9 mouse cellular contexts compared by ENCODE assay signal in the genomic region with DNA sequence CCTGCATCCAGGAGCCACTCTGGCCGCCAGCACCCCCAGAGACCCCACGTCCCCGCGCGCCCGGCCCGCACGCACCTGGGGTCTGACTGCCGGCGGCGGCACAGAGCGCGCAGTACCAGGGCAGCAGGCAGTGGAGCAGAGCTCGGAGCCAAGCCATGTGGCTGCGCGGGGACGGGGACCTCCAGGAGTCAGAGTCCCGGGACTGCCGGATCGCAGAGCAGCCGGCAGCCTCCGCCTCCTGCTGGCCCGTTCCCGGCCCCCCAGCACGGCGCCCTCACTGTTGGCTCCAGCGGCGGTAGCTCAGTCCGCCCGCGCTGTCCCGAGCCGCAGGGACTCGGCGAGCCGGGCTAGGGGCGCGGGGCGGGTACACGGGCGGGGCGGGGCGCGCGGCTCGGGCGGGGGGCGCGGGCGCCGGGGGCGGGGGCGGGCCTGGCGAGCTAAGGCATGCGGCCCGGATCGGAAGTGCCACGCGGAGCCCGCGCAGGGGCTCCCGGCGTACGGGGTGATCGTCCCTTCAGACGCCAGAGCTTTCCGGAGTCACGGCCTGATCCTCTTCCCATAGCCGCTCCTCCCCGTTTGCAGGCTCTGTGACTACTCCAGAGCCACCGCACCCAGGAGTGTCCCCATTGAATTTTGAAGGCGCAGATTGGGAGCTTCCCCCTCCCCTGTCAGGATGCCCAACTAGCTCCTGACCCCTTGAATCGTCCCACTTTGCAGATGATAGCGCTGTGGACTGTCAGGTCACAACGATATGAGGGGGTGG. TPM values are rescaled to one million over a fixed set of nuclear protein-coding genes. Genes with fewer than 3 reads are reported as not detected.
A peak's percentile ranks its signal among the peaks of the same experiment; 100 is the strongest.
DNase-seq lines count a peak whose midpoint lies in the region; ATAC-seq and TF ChIP-seq lines count a peak whose summit lies in the region.
"Had no signal": no experiment of that assay in that cellular context is flagged by ENCODE, and none has a peak within 500 bp of the region (broad histone marks: within the 10 kb centered on the region; RNA-seq: fewer than 3 reads in every experiment).

A gene (minus strand): TSS at position 358 of the 763 bp plus-strand sequence.

- H3K27me3 ChIP-seq in forebrain, embryonic 12.5 days: peaks cover 42% of the 10 kb centered on the region
- H3K27me3 ChIP-seq in hindbrain, embryonic 15.5 days: peaks cover 11% of the 10 kb centered on the region
- peaks cover 4% of the 10 kb centered on the region; the same call in 1 of the 2 replicates for H3K27me3 ChIP-seq in lung, embryonic 16.5 days (ENCODE audit: control insufficient read depth, insufficient read depth, low read depth, low read length)
- no peaks in the 10 kb centered on the region for H3K27me3 ChIP-seq in stomach, embryonic 16.5 days (ENCODE audit: control insufficient read depth, insufficient read depth, low read length)

- H3K4me2 ChIP-seq in forebrain, embryonic 12.5 days: peak within 1 kb of the TSS; percentile 98
- peak within 1 kb of the TSS; percentile 93 for H3K4me2 ChIP-seq in hindbrain, embryonic 15.5 days
- H3K4me2 ChIP-seq in lung, embryonic 16.5 days (ENCODE audit: low read depth, low read length): peak within 1 kb of the TSS; percentile 96
- peak within 1 kb of the TSS; percentile 88 for H3K4me2 ChIP-seq in stomach, embryonic 16.5 days (ENCODE audit: low read depth, low read length)

- in situ Hi-C loops in ES-E14 (cut with MboI; ENCODE audit: low sequenced_read_pairs in 2 of 2, unreplicated experiment in 2 of 2): no loop called here

- DNase-seq in cerebellum, postnatal 25 days: peak; percentile 36 to 42
- DNase-seq in cerebellum, adult 11-12 months: no peak
- DNase-seq in ES-E14 (ENCODE audit: low read depth, low spot score): no peak
- no peak for DNase-seq in cerebellum, adult 9-11 months

- H3K4me3 ChIP-seq in ES-E14 (ENCODE audit: insufficient read depth in 1 of 2, low read depth in 1 of 2, low read length in 2 of 2, poor library complexity in 1 of 2, severe bottlenecking in 1 of 2): peak within 1 kb of the TSS; percentile 77 to 87
- H3K4me3 ChIP-seq in forebrain, embryonic 12.5 days (replicated peaks): peak within 1 kb of the TSS; percentile 57
- peak within 1 kb of the TSS; percentile 45 for H3K4me3 ChIP-seq in hindbrain, embryonic 15.5 days
- peak within 1 kb of the TSS; percentile 52 for H3K4me3 ChIP-seq in lung, embryonic 16.5 days (ENCODE audit: low read length)
- peak within 1 kb of the TSS; percentile 61 for H3K4me3 ChIP-seq in stomach, embryonic 16.5 days (replicated peaks; ENCODE audit: low read length)

- WGBS in forebrain, embryonic 12.5 days: 2% methylated on average over 52 of the region's 75 CpGs
- WGBS in hindbrain, embryonic 15.5 days: under 1% methylated on average over 60 of the region's 75 CpGs
- 1% methylated on average over 48 of the region's 75 CpGs for WGBS in lung, embryonic 16.5 days
- WGBS in stomach, embryonic 16.5 days: 1% methylated on average over 74 of the region's 75 CpGs

- peaks cover 5 to 11% of the 10 kb centered on the region in 2 experiments; a peak in 3 of 4 replicates for H3K4me1 ChIP-seq in ES-E14 (ENCODE audit: control insufficient read depth in 2 of 2, insufficient read depth in 2 of 2, low read length in 2 of 2, poor library complexity in 1 of 2)
- peaks cover 15% of the 10 kb centered on the region for H3K4me1 ChIP-seq in forebrain, embryonic 12.5 days
- H3K4me1 ChIP-seq in hindbrain, embryonic 15.5 days (replicated peaks): peaks cover 20% of the 10 kb centered on the region
- peaks cover 18% of the 10 kb centered on the region for H3K4me1 ChIP-seq in lung, embryonic 16.5 days (replicated peaks; ENCODE audit: control insufficient read depth, insufficient read depth, low read length)
- H3K4me1 ChIP-seq in stomach, embryonic 16.5 days (ENCODE audit: control insufficient read depth, insufficient read depth, low read length): peaks cover 11% of the 10 kb centered on the region; the same call in 1 of the 2 replicates

- ATAC-seq in forebrain, embryonic 12.5 days (ENCODE audit: low FRiP score): peak; percentile 70
- peak; percentile 54; the same call in 1 of the 2 replicates for ATAC-seq in hindbrain, embryonic 15.5 days (ENCODE audit: low FRiP score, low read depth)
- peak; percentile 72 for ATAC-seq in lung, embryonic 16.5 days (ENCODE audit: low read depth)
- ATAC-seq in stomach, embryonic 16.5 days (ENCODE audit: insufficient read depth, low FRiP score): peak; percentile 54; the same call in 1 of the 2 replicates

- peak within 1 kb of the TSS; percentile 89 for H3K9ac ChIP-seq in ES-E14 (ENCODE audit: insufficient read depth, low read depth, low read length, poor library complexity, severe bottlenecking)
- peak within 1 kb of the TSS; percentile 68 for H3K9ac ChIP-seq in forebrain, embryonic 12.5 days
- H3K9ac ChIP-seq in hindbrain, embryonic 15.5 days: peak within 1 kb of the TSS; percentile 25
- peak within 1 kb of the TSS; percentile 76 for H3K9ac ChIP-seq in lung, embryonic 16.5 days (ENCODE audit: low read length)
- H3K9ac ChIP-seq in stomach, embryonic 16.5 days (ENCODE audit: low read length): peak within 1 kb of the TSS; percentile 80

- peaks cover 2% of the 10 kb centered on the region; the same call in 1 of the 2 replicates for H3K36me3 ChIP-seq in ES-E14 (ENCODE audit: control insufficient read depth, insufficient read depth, low read length, poor library complexity, severe bottlenecking)
- H3K36me3 ChIP-seq in forebrain, embryonic 12.5 days (replicated peaks): no peaks in the 10 kb centered on the region
- H3K36me3 ChIP-seq in hindbrain, embryonic 15.5 days: no peaks in the 10 kb centered on the region
- no peaks in the 10 kb centered on the region for H3K36me3 ChIP-seq in lung, embryonic 16.5 days (ENCODE audit: control insufficient read depth, insufficient read depth, low read length)
- no peaks in the 10 kb centered on the region for H3K36me3 ChIP-seq in stomach, embryonic 16.5 days (ENCODE audit: control insufficient read depth, insufficient read depth, low read length)

- no peaks in the 10 kb centered on the region for H3K9me3 ChIP-seq in ES-E14 (ENCODE audit: control insufficient read depth, insufficient read depth, low read depth, low read length)
- H3K9me3 ChIP-seq in forebrain, embryonic 12.5 days: no peaks in the 10 kb centered on the region
- no peaks in the 10 kb centered on the region for H3K9me3 ChIP-seq in hindbrain, embryonic 15.5 days
- no peaks in the 10 kb centered on the region for H3K9me3 ChIP-seq in lung, embryonic 16.5 days (ENCODE audit: control insufficient read depth, low read length)
- H3K9me3 ChIP-seq in stomach, embryonic 16.5 days (replicated peaks; ENCODE audit: control insufficient read depth, low read length): no peaks in the 10 kb centered on the region

- H3K27ac ChIP-seq in ES-E14 (ENCODE audit: insufficient read depth, low read depth, low read length, poor library complexity, severe bottlenecking): no peak within 1 kb of the TSS
- H3K27ac ChIP-seq in forebrain, embryonic 12.5 days: no peak within 1 kb of the TSS
- H3K27ac ChIP-seq in hindbrain, embryonic 15.5 days (replicated peaks): no peak within 1 kb of the TSS
- H3K27ac ChIP-seq in lung, embryonic 16.5 days (ENCODE audit: low read length): peak within 1 kb of the TSS; percentile 50
- H3K27ac ChIP-seq in stomach, embryonic 16.5 days (ENCODE audit: low read length): peak within 1 kb of the TSS; percentile 44; the same call in 1 of the 2 replicates

TF ChIP-seq in ES-E14, 5 proteins besides CTCF, POLR2A, EP300 and RAD21:
- TF ChIP-seq MAFK (IDR thresholded peaks at IDR 0.05; ENCODE audit: insufficient read depth, low read depth, low read length): no peak
- TF ChIP-seq HCFC1 (IDR thresholded peaks at IDR 0.05; ENCODE audit: borderline replicate concordance, insufficient read depth, low read length): no peak
- no peak for TF ChIP-seq CHD2 (IDR thresholded peaks at IDR 0.05; ENCODE audit: low read depth, low read length)
- TF ChIP-seq ZC3H11A (IDR thresholded peaks at IDR 0.05; ENCODE audit: borderline replicate concordance, low read depth, low read length): no peak
- no peak for TF ChIP-seq ZNF384 (IDR thresholded peaks at IDR 0.05; ENCODE audit: low read depth, low read length)

RNA-seq across cellular contexts. Expression of the gene that starts here (rescaled TPM):
- total RNA-seq in ES-E14 (2012; rRNA removed): 7.4 and 22.9 TPM in 2 replicates
- polyA plus RNA-seq in forebrain, embryonic 12.5 days (2016; fragmentation: Nextera tagmentation; extraction: Ambion mirVana): 0.36 and 0.45 TPM in 2 replicates
- 0.26 and 0.35 TPM in 2 replicates for polyA plus RNA-seq in hindbrain, embryonic 15.5 days (2015; fragmentation: Nextera tagmentation; extraction: Ambion mirVana)
- polyA plus RNA-seq in lung, embryonic 16.5 days (2015; fragmentation: Nextera tagmentation; extraction: Ambion mirVana): 2.6 and 2.7 TPM in 2 replicates
- 1.6 and 1.8 TPM in 2 replicates for polyA plus RNA-seq in stomach, embryonic 16.5 days (2015; fragmentation: Nextera tagmentation; extraction: Ambion mirVana)
- total RNA-seq: MEL had no signal

Comparison
In these comparisons a context has a peak if more than half of its experiments do, and no peak if none do; other contexts are left out.
1. DNase-seq: peak in cerebellum, postnatal 25 days (2 of 2); none in cerebellum, adult 11-12 months (single experiment), ES-E14 (single experiment) and cerebellum, adult 9-11 months (single experiment).
2. Peak in ATAC-seq, H3K4me3 ChIP-seq, H3K9ac ChIP-seq and H3K4me2 ChIP-seq in forebrain, embryonic 12.5 days; RNA of the gene not detected or under 1 TPM.
3. Peak in ATAC-seq, H3K4me3 ChIP-seq, H3K9ac ChIP-seq and H3K4me2 ChIP-seq in hindbrain, embryonic 15.5 days; RNA of the gene not detected or under 1 TPM.
4. H3K27ac ChIP-seq: peak in lung, embryonic 16.5 days (single experiment) and stomach, embryonic 16.5 days (single experiment); none in ES-E14 (single experiment), forebrain, embryonic 12.5 days (single experiment) and hindbrain, embryonic 15.5 days (single experiment).
5. H3K9ac ChIP-seq: peak in every context shown above with its lines; median percentile 89 in ES-E14; 80 in stomach, embryonic 16.5 days; 76 in lung, embryonic 16.5 days; 68 in forebrain, embryonic 12.5 days; 25 in hindbrain, embryonic 15.5 days.
6. Peak in every context shown above with its lines, with median percentiles within 50 percentile points of each other: H3K4me3 ChIP-seq, ATAC-seq and H3K4me2 ChIP-seq.